Mouse (Mus musculus) forebrain, embryonic 14.5 days (tissue): ENCODE measurements at regions not wholly inside any gene's neighbourhood (a gene's known extent, or its start where the extent isn't known, plus 50 kb on each side); places are given as distances from the start of the nearest gene placed in this dataset.

Experiments
- ATAC-seq: fragments of 200-750 bp; cut with Nextera tagmentation; 2 replicates; pipeline ENCODE4 v1.8.0; 2017; ENCODE audit warnings: mild to moderate bottlenecking, moderate library complexity
- DNase-seq: peaks from one replicate; pipeline ENCODE4 v3.0.0-alpha.2; 2015; ENCODE audit warnings: low spot score
- H3K27ac ChIP-seq: fragments of 300-500 bp; sonication (generic); 2 replicates; pipeline ENCODE4 v1.5.1; 2014; ENCODE audit warnings: low read depth, mild to moderate bottlenecking, control low read depth, low read length, moderate library complexity
- H3K27me3 ChIP-seq: fragments of 300-500 bp; sonication (generic); replicated peaks from 2 replicates; pipeline ENCODE4 v1.6.1; 2014; ENCODE audit warnings: low read length, control low read depth, mixed read lengths; ENCODE audit not compliant: control insufficient read depth, insufficient read depth
- H3K36me3 ChIP-seq: fragments of 300-500 bp; sonication (generic); 2 replicates; pipeline ENCODE4 v1.6.1; 2014; ENCODE audit warnings: low read length, control low read depth; ENCODE audit not compliant: control insufficient read depth, insufficient read depth
- H3K4me1 ChIP-seq: fragments of 300-500 bp; sonication (generic); 2 replicates; pipeline ENCODE4 v1.6.1; 2014; ENCODE audit warnings: antibody characterized with exemption, low read length, control low read depth; ENCODE audit not compliant: control insufficient read depth, insufficient read depth
- H3K4me2 ChIP-seq: fragments of 300-500 bp; sonication (generic); 2 replicates; pipeline ENCODE4 v1.6.1; 2014; ENCODE audit warnings: mild to moderate bottlenecking, control low read depth, low read length
- H3K4me3 ChIP-seq: fragments of 300-500 bp; sonication (generic); 2 replicates; pipeline ENCODE4 v1.5.1; 2014; ENCODE audit warnings: low read depth, low read length, control low read depth
- H3K9ac ChIP-seq: fragments of 300-500 bp; sonication (generic); 2 replicates; pipeline ENCODE4 v1.6.1; 2014; ENCODE audit warnings: mild to moderate bottlenecking, low read length, control low read depth, moderate library complexity
- H3K9me3 ChIP-seq: fragments of 300-500 bp; sonication (generic); replicated peaks from 2 replicates; pipeline ENCODE4 v1.6.1; 2016; ENCODE audit warnings: low read length, control low read depth, mixed read lengths; ENCODE audit not compliant: control insufficient read depth
- WGBS: fragments of 180-500 bp; shearing (Covaris S2); extraction: QIAGEN DNeasy Blood & Tissue Kit; methylation state at CpG from one replicate; pipeline ENCODE4 v1.1.7; 2014; 5-methylcytosine and 5-hydroxymethylcytosine counted together

DNA sequence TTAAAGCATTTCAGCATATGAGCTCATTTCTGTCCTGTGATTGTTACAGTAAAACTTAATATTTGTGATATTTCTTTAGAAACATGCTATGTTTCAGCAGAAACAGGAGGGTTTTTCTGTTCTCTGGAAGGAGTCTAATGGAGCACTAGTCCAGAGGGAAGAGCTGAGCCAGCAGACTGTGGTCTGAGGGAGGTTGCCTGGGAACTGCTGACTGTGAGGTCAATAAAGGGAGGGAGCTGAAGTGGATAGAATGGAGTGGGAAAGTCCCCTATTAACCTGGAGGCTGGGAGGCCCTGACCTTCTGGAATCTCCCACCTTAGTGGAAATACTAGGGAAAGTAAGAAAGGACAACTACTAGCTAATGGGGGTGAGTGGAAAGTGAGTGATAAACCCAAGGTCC lies 129.5 kb downstream of the Ogfrl1 start:
- Histone ChIP-seq H3K36me3 (0 out of 2 replicates have a peak, but pooled peaks cover 3% of the 10 kb centered on the region), H3K9ac (no peak overlapping the region), H3K27me3 (no peaks in the 10 kb centered on the region), H3K4me1 (peaks cover 5% of the 10 kb centered on the region; the same call in 1 of the 2 replicates), H3K27ac (no peak overlapping the region), H3K4me2 (no peak overlapping the region), H3K4me3 (no peak overlapping the region), H3K9me3 (no peaks in the 10 kb centered on the region)
- ATAC-seq (no peak), DNase-seq (no peak)

DNA sequence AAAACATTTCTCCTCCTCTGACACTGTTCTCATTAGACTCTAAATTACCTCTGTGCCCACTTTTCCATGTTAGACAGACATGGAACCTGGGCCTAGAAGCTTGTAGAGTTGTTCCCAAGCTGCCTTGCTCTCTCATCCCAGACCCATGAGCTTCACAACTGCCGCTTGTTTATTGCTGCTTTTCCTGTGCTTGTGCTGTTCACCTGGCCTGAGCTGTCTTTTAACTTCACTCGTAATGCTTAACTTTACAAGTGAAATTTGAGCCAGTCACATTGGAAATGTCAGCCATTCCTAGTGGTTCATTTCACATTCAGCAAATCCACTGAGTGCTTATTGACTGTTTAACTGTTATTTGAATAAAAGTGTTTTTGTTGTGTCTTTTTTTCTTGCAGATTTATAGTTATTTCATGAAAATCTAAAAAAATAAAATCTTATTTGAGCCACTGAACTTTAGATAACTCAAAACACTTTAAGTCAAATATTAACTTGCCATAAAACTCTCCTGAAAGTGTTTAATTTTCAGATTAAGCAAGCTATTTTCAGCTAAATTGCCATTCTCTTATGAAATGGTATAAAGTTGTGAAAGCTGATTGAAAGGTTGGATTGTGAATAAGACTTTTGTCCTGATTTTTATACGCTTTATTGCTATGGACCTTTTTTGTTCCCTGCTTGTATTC lies 131.9 kb downstream of the Ogfrl1 start:
- no peaks in the 10 kb centered on the region for H3K27me3 ChIP-seq
- no peaks in the 10 kb centered on the region for H3K36me3 ChIP-seq
- DNase-seq, result no peak
- no peak overlapping the region for H3K4me3 ChIP-seq
- WGBS, result 72% methylated on average over 3 of the region's 3 CpGs
- H3K27ac ChIP-seq, result no peak overlapping the region
- peaks cover 3% of the 10 kb centered on the region; the same call in 1 of the 2 replicates for H3K4me1 ChIP-seq
- no peaks in the 10 kb centered on the region for H3K9me3 ChIP-seq
- H3K4me2 ChIP-seq, result no peak overlapping the region
- no peak overlapping the region for H3K9ac ChIP-seq
- ATAC-seq, result no peak

DNA sequence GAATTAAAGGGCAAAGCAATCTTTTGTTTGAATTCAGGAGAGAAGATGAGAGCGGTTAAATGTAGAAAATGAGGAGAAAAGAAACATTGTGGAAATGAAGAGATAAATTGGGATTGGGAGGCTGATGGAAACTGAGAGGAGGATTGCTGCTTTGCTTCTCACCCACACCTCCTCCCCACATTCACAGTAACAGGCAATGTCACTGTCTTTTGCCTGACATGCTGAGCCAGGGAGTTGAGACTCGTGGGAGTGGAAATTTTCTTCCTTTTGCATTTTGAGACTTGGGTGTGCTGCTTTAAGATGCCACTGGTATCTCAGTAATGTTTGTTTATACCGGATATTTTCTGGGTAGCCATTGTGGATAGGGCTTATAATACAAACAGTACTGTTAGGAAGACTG lies 133.3 kb downstream of the Ogfrl1 start:
- Histone ChIP-seq H3K9ac (no peak overlapping the region), H3K4me3 (no peak overlapping the region), H3K27me3 (no peaks in the 10 kb centered on the region), H3K4me1 (0 out of 2 replicates have a peak, but pooled peaks cover 2% of the 10 kb centered on the region), H3K36me3 (no peaks in the 10 kb centered on the region), H3K4me2 (no peak overlapping the region), H3K9me3 (no peaks in the 10 kb centered on the region), H3K27ac (no peak overlapping the region)
- WGBS, result 64% methylated on average over 3 of the region's 3 CpGs
- DNase-seq, result no peak
- no peak for ATAC-seq

DNA sequence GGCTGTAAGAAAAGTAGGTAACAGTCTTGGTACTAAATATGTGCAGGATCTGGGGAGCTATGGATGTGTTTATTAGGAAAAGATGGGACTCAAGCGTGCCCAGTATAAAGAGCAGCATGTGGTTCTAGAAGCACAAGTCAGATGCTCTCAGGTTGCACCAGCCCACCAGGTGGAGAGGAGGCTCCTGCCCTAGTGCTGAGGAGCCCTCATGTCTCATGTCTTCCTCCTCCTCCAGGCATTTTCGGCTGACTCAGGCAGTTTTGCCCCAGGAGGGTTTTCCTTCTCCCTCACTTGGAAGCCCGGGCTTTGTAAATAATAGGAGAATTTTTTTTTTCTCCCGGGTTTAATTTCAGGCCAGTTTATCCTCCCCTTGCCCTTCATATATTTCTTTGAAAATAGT lies 133.8 kb downstream of the Ogfrl1 start:
- DNase-seq (no peak), ATAC-seq (no peak)
- Histone ChIP-seq H3K4me3 (no peak overlapping the region), H3K4me1 (peaks cover 6% of the 10 kb centered on the region; the same call in 1 of the 2 replicates), H3K4me2 (no peak overlapping the region), H3K27me3 (no peaks in the 10 kb centered on the region), H3K9ac (no peak overlapping the region), H3K9me3 (no peaks in the 10 kb centered on the region), H3K27ac (no peak overlapping the region), H3K36me3 (no peaks in the 10 kb centered on the region)
- WGBS, result 46% methylated on average over 4 of the region's 4 CpGs

DNA sequence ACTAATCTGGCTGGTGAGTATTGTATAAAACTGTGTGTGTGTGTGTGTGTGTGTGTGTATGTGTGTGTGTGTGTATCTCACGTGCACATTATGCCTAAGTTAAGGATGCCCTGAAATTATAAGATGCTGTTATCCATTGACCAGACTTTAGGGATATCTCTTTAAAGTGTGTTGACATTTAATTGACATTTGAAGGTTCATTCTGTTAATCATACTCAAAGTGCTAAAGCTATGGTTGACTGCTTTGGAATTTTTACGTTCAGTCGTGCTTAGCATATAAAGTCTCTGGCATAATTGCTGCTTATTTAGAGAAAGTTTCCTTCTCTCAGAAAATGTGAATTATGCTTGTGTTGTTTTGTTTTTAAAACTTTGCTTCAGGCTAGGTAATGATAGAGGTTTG lies 135.9 kb downstream of the Ogfrl1 start:
- WGBS, result 74% methylated on average over 3 of the region's 3 CpGs
- ATAC-seq (no peak), DNase-seq (no peak)
- Histone ChIP-seq H3K4me2 (no peak overlapping the region), H3K9ac (no peak overlapping the region), H3K4me1 (peaks cover 16% of the 10 kb centered on the region), H3K27me3 (no peaks in the 10 kb centered on the region), H3K27ac (no peak overlapping the region), H3K36me3 (no peaks in the 10 kb centered on the region), H3K9me3 (no peaks in the 10 kb centered on the region), H3K4me3 (no peak overlapping the region)

DNA sequence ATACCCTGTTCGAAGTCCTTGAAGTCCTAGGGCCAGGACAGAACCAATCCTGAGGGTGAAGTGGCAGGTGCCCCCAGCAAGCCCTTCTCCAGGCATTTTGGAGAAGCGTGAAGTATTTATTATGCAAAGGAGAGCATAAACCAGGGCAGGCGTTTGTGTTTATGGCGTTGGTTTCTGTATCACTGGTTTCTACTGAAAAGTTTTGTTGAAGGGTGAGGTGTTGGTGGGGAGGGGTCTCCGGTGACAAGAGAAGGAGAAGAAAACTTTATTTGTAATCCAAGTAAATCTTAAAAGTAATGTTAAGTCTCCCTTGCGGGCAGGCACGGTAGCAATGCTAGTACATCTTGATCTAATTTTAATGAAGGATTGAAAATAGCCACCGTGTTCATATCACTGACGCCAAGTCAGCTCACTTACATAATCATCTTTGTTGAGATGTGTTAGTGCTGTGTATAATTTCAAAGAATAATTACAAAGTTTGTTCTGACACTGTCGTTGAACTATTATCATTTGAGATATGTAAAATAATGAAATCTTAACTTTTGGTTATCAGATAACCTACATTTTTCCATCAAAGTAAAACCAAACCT lies 140.2 kb downstream of the Ogfrl1 start:
- Histone ChIP-seq H3K27ac (no peak overlapping the region), H3K4me3 (peak overlapping the region; percentile 70), H3K27me3 (no peaks in the 10 kb centered on the region), H3K4me1 (peaks cover 13% of the 10 kb centered on the region), H3K9me3 (no peaks in the 10 kb centered on the region), H3K36me3 (no peaks in the 10 kb centered on the region), H3K4me2 (peak overlapping the region; percentile 93), H3K9ac (peak overlapping the region; percentile 82)
- 19% methylated on average over 10 of the region's 10 CpGs for WGBS
- DNase-seq (peak; percentile 10), ATAC-seq (no peak)

DNA sequence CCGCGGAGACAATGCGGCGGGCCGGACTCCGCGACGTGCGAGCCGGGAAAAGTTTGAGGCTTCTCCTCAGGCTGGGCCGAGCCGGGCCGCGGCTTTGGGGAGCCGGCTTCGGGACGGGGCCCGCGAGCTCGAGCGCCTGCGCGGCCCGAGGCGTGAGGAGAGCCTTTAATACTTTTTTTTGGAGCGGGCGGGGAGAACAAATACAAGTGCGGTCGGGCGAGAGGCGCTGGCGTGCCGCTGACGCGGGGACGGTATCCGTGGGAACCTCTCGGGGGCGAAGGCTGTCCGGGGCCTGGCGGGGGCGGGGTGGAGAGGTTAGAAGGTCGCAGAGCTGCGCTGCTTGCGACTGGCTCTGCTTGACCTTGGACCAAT lies 141.0 kb downstream of the Ogfrl1 start:
- H3K9ac ChIP-seq, result peak overlapping the region; percentile 82
- H3K9me3 ChIP-seq, result no peaks in the 10 kb centered on the region
- H3K36me3 ChIP-seq, result no peaks in the 10 kb centered on the region
- peak overlapping the region; percentile 93 for H3K4me2 ChIP-seq
- ATAC-seq (peak; percentile 71), DNase-seq (peak; percentile 81)
- peak overlapping the region; percentile 93 for H3K27ac ChIP-seq
- no peaks in the 10 kb centered on the region for H3K27me3 ChIP-seq
- WGBS, result under 1% methylated on average over 40 of the region's 45 CpGs
- peaks cover 13% of the 10 kb centered on the region for H3K4me1 ChIP-seq
- peak overlapping the region; percentile 70 for H3K4me3 ChIP-seq

DNA sequence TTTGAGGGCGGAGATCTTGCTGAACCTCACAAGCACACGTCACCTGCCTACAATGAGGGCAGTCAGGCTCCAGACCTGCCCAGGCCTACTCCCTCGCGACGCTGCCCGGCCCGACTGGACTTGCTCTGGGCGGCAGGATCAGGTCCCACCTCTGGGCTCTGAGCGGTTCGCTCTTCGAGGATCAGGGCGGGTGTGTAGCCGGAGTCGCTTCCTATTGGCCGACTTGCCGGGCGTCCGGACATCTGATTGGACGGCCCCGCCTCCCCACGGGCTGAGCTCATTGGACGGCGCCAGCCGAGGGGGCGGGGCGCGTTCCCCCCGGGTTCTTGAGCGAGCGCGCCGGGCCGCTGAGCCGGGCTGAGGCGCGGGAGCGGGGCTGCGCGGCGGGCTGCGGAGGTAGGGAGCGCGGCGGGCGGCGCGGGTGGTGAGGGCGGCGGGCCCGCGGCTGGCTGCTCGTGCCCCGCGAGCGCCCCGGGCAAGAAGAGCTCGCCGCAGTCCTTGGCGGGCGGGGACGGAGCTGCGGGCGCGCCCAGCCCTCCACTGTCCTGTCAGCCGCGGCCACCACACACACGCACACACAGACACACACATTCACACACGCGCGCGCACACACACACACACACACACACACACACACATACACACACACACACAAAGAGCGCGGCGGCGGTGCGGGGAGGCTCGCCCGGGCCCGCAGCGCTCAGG lies 141.5 kb downstream of the Ogfrl1 start:
- H3K36me3 ChIP-seq, result no peaks in the 10 kb centered on the region
- H3K4me2 ChIP-seq, result peak overlapping the region; percentile 93
- under 1% methylated on average over 45 of the region's 80 CpGs for WGBS
- peak overlapping the region; percentile 82 for H3K9ac ChIP-seq
- no peaks in the 10 kb centered on the region for H3K27me3 ChIP-seq
- peak overlapping the region; percentile 70 for H3K4me3 ChIP-seq
- no peaks in the 10 kb centered on the region for H3K9me3 ChIP-seq
- ATAC-seq (peak; percentile 98), DNase-seq (peak; percentile 99)
- peak overlapping the region; percentile 93 for H3K27ac ChIP-seq
- peaks cover 13% of the 10 kb centered on the region for H3K4me1 ChIP-seq

DNA sequence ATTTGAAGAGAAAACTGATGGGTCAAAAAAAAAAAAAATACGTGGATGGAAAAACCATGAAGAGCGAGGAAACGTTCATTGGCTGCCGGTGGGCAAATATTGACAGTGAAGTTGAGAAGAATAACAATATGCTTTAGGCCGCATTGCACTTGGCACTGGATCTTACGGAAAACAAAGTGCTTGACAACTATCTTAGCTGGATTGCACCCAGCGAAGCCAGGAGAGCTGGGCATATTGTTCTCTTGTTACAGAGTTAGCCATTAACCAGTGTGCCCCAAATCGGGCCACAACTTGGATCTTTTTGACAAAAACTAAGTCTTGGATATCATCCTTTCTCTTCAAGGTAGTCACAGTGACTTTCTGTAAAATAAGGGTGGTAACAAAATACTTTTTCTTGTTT lies 143.3 kb downstream of the Ogfrl1 start:
- Histone ChIP-seq H3K27me3 (no peaks in the 10 kb centered on the region), H3K4me1 (peaks cover 13% of the 10 kb centered on the region), H3K27ac (no peak overlapping the region), H3K9me3 (no peaks in the 10 kb centered on the region), H3K9ac (no peak overlapping the region), H3K4me2 (no peak overlapping the region), H3K36me3 (no peaks in the 10 kb centered on the region), H3K4me3 (no peak overlapping the region)
- no peak for DNase-seq
- ATAC-seq, result no peak
- WGBS, result 85% methylated on average over 8 of the region's 8 CpGs
